Mouse (Mus musculus): ENCODE measurements around the gene A4gnt.

DNA sequence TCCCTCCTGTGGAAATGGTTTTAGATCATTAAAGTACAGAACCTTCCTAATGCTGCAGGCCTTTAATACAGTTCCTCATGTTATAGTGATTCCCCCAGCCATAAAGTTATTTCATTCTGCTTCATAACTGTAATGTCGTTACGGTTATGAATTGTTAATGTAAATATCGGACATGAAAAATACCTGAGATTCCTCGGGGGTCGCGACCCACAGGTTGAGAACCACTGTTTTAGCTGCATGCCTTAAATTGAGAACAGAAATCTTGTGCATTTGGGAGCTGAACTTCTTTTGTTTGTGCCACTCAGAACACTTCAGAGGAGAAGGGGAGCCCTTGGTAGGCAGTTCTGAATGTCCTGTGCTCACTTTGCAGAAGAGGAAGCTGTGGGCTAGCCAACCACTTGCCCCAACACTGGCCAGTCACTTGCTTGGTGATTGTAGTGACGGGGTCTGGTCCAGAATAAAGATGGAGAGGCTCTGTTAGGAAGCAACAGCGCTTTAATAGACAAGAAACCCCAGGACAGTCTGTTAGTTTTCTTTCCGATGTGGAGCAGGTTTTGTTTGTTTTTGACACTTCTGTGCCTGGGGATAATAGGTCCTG, 18.3 kb downstream of the A4gnt start:
- TF ChIP-seq CTCF (IDR thresholded peaks at IDR 0.05; ENCODE audit: borderline replicate concordance, extremely low read depth, insufficient read depth, insufficient read length) (no peak), POLR2A (IDR thresholded peaks at IDR 0.05; ENCODE audit: borderline replicate concordance, extremely low read depth, insufficient read depth, insufficient read length, poor library complexity, severe bottlenecking) (no peak)

Data from brain, embryonic 14.5 days (tissue).